Mouse (Mus musculus) right cerebral cortex, postnatal 4 days (tissue): ENCODE measurements around the gene Pfn4.
"Not testable (repeated sequence)": the region's sequence is repeated elsewhere in the genome, so short reads cannot be mapped to it uniquely, and the experiment has no call there.

ENCODE experiments used
- DNase-seq: peaks from one replicate; pipeline ENCODE4 v3.0.0-alpha.2; 2022

The Pfn4 gene

GRCm38 (mm10) chr12:4768492-4769332 lies at the start of gene Pfn4, which contains the start of gene Fam228b:
Pfn4 (plus strand) TSS chr12:4769022.
Fam228b (minus strand) TSS chr12:4769267.
- DNase-seq, result peak; percentile 96

- DNase-seq, result no peak
Measured at GRCm38 (mm10) chr12:4719066-4719761, 49.6 kb upstream of the Pfn4 start.

DNA sequence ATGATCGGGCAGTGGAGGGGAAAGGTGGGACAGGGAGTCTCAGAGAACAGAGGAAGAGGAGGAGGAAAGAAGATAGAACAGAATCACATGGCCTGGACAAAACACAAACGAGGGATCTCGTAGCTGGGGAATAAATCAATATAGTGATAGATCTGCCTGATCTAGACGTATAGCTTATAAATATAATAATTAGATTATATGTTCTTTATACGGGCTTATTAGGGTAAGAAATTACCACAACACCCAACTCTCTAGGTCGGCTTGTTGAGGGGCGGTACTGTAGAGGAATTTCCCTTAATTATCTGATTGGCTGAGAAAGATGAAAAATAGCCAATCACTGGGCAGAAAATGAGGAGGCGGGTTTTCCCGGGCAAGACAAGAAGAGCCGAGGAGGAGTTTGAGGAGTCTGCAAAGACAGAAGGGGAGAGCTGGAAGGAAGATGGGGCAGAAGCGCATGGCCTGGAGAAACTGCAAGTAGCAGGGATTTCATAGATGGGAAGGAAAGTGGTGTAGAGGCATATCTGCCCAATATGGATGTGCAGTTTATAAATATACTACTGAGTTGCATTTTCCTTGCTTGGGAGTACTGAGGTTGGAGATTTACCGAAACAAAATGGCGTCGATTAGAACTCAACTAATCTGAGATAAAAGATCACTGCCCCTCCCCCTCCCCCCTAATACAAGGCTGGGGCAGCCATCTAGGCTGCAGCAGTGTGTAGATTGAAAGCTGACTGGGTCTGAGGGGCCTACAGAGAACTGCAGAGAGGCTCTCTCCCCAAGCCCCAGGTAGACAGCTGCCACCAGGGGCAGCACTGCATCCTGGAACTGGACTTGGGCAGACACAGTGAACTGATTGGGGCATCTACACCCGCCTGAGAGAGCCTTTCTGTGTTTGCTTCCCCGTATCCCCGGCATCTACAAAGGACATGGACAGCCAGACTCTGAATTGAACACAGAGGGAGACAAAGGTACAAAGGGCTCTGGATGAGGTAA lies 48.8 kb upstream of the Pfn4 start:
- no peak for DNase-seq

GRCm38 (mm10) chr12:4729165-4729564 lies 39.7 kb upstream of the Pfn4 start:
- DNase-seq, result no peak

DNA sequence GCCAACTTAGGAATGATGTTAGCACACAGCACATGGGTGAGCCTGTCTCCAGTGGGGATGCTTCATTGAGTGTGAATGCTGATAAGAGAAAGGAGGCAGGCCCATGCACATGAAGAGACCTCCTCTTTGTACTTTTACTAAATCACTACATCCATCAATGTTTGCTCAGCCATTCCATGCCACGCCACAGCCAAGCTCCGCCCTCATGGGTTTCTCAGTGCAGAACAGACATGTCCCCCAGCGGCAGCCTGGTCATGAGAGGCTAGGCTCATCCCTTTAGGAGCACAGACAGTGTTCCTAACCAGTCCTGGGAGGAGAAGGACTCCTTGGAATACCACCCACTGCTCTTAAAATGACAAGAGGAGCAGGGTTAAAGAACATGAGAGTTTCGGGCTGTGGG lies 37.2 kb upstream of the Pfn4 start:
- no peak for DNase-seq

DNA sequence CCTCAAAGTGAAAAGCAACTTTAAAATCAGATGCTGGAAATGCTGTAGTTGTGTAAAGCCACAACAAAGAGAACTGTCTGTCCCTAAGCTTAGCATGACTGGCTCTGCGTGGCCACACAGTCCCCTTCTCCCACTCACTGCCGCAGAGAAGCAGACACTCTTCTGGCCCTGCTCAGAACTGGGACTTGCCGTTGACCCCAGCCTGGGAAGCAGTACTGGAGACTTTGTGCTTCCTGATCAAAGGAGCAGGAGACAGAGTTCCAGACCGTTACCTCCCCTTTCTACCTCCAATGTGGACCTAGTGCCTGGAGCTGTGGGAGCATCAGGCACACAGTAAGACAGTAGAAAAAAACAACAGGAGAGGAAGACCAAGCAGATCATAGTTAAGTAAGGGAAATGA lies 36.5 kb upstream of the Pfn4 start:
- DNase-seq, result no peak

- DNase-seq, result no peak
Measured at GRCm38 (mm10) chr12:4738031-4738576, 30.7 kb upstream of the Pfn4 start, which contains the start of gene Fam228a. Fam228a (minus strand) TSS chr12:4738430.

DNA sequence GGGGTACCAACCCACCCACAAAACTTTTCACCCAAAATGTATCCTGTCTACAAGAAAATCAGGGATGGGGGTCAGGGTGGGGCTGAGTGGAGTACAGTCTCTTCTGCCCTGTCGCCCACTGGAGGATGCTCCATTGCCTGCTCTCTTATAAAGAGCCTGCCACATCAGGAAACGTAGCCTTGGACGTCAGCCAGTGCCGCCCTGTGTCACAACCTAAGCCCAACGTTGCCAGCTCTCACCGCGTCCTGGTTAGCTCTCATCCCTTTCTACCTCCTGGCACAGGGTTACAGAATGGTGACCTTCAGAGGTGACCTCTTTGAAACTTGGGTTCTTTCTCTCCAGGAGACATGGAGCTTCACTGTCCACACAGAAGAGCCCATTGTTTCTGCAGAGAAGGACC lies 28.0 kb upstream of the Pfn4 start:
- no peak for DNase-seq

DNA sequence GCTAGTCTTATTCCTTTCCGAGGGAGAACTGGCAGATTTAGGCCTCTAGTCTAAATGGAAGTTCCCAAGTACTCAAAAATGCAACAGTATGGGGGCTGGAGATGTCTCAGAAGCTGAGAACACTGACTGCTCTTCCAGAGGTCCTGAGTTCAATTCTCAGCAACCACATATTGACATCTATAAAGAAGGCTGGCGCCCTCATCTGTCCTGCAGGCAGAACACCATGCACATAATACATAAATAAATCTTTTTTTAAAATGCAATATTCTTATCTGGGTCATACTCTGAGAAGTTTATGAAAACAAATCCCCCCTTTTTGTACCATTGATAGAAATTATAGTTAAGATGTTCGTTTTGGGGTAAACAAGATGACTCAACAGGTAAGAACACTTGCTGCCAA lies 26.6 kb upstream of the Pfn4 start:
- no peak for DNase-seq

GRCm38 (mm10) chr12:4744486-4744885 lies 24.3 kb upstream of the Pfn4 start:
- DNase-seq, result no peak

- not testable (repeated sequence) for DNase-seq
Measured at GRCm38 (mm10) chr12:4754451-4754850, 14.4 kb upstream of the Pfn4 start.

DNA sequence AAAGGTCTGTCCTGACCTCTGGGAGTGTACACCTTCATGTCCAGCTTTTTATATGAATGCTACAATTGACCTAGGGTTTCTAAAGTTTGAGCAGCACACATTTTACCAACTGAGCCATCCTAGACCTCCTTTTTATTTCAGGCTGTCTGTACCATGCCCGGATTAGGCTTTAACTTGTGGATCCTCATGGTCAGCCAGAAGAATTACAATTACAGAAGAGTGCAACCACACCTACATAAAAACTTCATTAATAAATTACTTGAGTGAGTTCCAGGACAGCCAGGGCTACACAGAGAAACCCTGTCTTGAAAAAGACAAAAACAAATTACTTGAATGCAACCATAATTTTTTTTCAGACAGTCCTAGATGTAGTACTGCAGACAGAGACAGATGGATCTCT lies 11.8 kb upstream of the Pfn4 start:
- no peak for DNase-seq

DNA sequence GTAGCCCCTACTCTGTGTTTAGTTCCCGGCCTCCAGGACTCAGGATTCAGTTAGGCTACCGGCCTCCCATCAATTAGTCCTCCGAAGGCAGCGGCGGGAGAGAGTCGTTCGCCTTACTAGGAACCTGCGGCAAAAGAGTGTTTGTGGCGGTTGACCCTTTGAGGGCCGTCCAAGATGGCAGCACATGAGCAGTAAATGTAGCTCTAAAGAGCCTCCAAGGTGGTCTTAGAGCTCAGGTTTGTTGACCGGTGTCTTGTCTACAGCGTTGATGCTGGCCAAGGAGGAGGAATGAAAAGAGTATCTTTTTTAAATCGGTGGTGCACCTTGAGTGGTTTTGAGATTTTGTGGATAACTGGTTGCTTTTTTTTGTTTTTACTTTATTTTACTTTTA lies 506 bp downstream of the Pfn4 start:
- DNase-seq, result no peak

GRCm38 (mm10) chr12:4774895-4775587 lies 6.2 kb downstream of the Pfn4 start:
- DNase-seq, result no peak

GRCm38 (mm10) chr12:4775588-4775949 lies 6.7 kb downstream of the Pfn4 start:
- DNase-seq, result no peak

GRCm38 (mm10) chr12:4777734-4778133 lies 8.9 kb downstream of the Pfn4 start:
- DNase-seq, result no peak

DNA sequence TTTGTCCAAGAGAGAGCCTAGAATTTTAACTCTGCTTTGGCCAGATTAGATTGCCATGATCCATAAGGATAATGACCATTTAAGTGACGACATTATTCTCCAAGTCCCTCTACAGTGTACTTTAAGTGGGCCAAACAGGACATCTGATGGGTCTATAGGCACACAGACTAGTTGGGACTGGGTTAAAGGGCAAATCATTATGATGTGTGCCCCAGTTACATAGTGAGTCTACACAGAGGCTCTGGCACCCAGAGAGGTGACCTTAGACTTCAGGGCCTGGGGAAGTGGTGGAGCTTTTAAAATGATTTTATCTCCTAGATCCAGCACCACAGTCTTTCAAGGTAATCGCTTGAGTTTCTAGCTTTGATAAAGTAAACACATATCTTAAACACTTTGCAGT lies 11.4 kb downstream of the Pfn4 start:
- DNase-seq, result no peak

GRCm38 (mm10) chr12:4781270-4781669 lies 12.4 kb downstream of the Pfn4 start:
- no peak for DNase-seq

- not testable (repeated sequence) for DNase-seq
Measured at GRCm38 (mm10) chr12:4781725-4782404, 13.0 kb downstream of the Pfn4 start.

GRCm38 (mm10) chr12:4783598-4783997 lies 14.8 kb downstream of the Pfn4 start:
- DNase-seq, result no peak

GRCm38 (mm10) chr12:4784466-4784865 lies 15.6 kb downstream of the Pfn4 start:
- no peak for DNase-seq
